In the genomic region with DNA sequence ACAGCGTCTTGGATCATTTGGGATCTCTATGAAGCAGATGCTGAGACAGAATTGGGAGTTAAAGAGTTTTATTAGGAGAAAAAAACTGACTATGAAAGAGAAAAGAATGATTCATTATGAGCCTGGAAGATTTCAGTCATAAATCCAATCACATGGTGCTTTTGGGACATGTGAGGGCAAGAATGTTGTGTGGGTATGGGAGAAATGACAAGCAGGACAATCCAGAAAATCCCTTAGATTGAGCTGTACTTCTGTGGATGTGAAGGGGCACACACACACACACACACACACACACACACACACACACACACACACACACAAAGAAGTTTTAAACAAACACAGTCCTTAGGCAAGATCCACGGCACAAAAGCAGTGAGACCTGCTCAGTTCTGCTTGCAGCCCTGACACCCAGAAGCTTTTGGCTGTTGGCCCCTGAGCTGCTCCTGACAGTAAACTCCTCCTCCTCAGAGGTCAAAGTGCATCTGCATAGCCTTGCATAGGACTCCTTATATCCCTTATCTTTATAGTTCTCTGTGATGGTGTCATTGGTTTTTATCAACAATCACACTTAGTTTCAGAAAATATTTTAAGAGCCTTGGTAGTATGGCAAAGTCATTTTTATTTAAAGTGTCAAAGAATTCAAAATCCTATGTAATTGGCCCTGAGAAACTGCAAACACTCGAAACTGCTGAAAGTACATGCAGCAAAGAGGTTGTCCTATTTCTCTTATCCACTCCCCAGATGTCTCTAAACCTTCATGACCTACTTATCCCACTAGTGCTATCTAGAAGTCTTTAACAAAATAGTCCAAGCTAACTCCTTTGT, we compare ENCODE assay signal across 22 mouse cellular contexts.
DNase-seq lines count a peak whose midpoint lies in the region; ATAC-seq and TF ChIP-seq lines count a peak whose summit lies in the region.
"Had no signal": no experiment of that assay in that cellular context is flagged by ENCODE, and none has a peak within 500 bp of the region (broad histone marks: within the 10 kb centered on the region; RNA-seq: fewer than 3 reads in every experiment).

No protein-coding gene starts in this region.

- WGBS in lung, embryonic 14.5 days = 23% methylated on average over 3 of the region's 3 CpGs
- WGBS in lung, postnatal 0 days = 31% methylated on average over 3 of the region's 3 CpGs
- 44% methylated on average over 3 of the region's 3 CpGs for WGBS in intestine, embryonic 16.5 days
- 73% methylated on average over 3 of the region's 3 CpGs for WGBS in forebrain, embryonic 10.5 days

- H3K36me3 ChIP-seq in lung, embryonic 14.5 days (ENCODE audit: insufficient read depth) = no peaks in the 10 kb centered on the region
- H3K36me3 ChIP-seq in lung, postnatal 0 days (ENCODE audit: insufficient read depth, low read length) = no peaks in the 10 kb centered on the region
- H3K36me3 ChIP-seq in intestine, embryonic 16.5 days (ENCODE audit: control insufficient read depth, insufficient read depth, low read length) = no peaks in the 10 kb centered on the region
- H3K36me3 ChIP-seq in forebrain, embryonic 10.5 days (replicated peaks) = no peaks in the 10 kb centered on the region
- H3K36me3 ChIP-seq: embryonic facial prominence, embryonic 10.5 days; forebrain, embryonic 15.5 days; heart, embryonic 10.5 days; hindbrain, embryonic 12.5 days had no signal

- no peaks in the 10 kb centered on the region for H3K9me3 ChIP-seq in lung, embryonic 14.5 days (ENCODE audit: low read depth, low read length)
- H3K9me3 ChIP-seq in lung, postnatal 0 days (ENCODE audit: low read length) = no peaks in the 10 kb centered on the region
- no peaks in the 10 kb centered on the region for H3K9me3 ChIP-seq in intestine, embryonic 16.5 days (ENCODE audit: control insufficient read depth, low read length)
- H3K9me3 ChIP-seq in forebrain, embryonic 10.5 days = no peaks in the 10 kb centered on the region
- H3K9me3 ChIP-seq: embryonic facial prominence, embryonic 10.5 days; forebrain, embryonic 15.5 days; heart, embryonic 10.5 days; hindbrain, embryonic 12.5 days had no signal

- H3K9ac ChIP-seq in lung, embryonic 14.5 days = no peak overlapping the region
- no peak overlapping the region for H3K9ac ChIP-seq in lung, postnatal 0 days (replicated peaks; ENCODE audit: low read depth)
- H3K9ac ChIP-seq in intestine, embryonic 16.5 days (ENCODE audit: low read depth, low read length) = no peak overlapping the region
- H3K9ac ChIP-seq: forebrain, embryonic 15.5 days; hindbrain, embryonic 12.5 days had no signal

- no peak overlapping the region for H3K27ac ChIP-seq in lung, embryonic 14.5 days (ENCODE audit: low read depth)
- H3K27ac ChIP-seq in lung, postnatal 0 days (ENCODE audit: low read length) = no peak overlapping the region
- H3K27ac ChIP-seq in intestine, embryonic 16.5 days (ENCODE audit: low read length) = no peak overlapping the region
- H3K27ac ChIP-seq in forebrain, embryonic 10.5 days = no peak overlapping the region
- H3K27ac ChIP-seq: embryonic facial prominence, embryonic 10.5 days; forebrain, embryonic 15.5 days; gastrocnemius, adult 2 months; heart, embryonic 10.5 days; hindbrain, embryonic 12.5 days had no signal

- H3K4me1 ChIP-seq in lung, embryonic 14.5 days (ENCODE audit: insufficient read depth) = no peaks in the 10 kb centered on the region
- H3K4me1 ChIP-seq in lung, postnatal 0 days (ENCODE audit: insufficient read depth, low read depth, low read length) = no peaks in the 10 kb centered on the region
- H3K4me1 ChIP-seq in intestine, embryonic 16.5 days (ENCODE audit: control insufficient read depth, insufficient read depth, low read length) = no peaks in the 10 kb centered on the region
- H3K4me1 ChIP-seq in forebrain, embryonic 10.5 days = no peaks in the 10 kb centered on the region
- H3K4me1 ChIP-seq: embryonic facial prominence, embryonic 10.5 days; forebrain, embryonic 15.5 days; hindbrain, embryonic 12.5 days had no signal

- TF ChIP-seq CTCF in lung, embryonic 14.5 days (IDR thresholded peaks at IDR 0.05; ENCODE audit: low read depth) = no peak
- no peak for TF ChIP-seq CTCF in lung, postnatal 0 days (IDR thresholded peaks at IDR 0.05)

- no peaks in the 10 kb centered on the region for H3K27me3 ChIP-seq in lung, embryonic 14.5 days (ENCODE audit: insufficient read depth, low read length)
- H3K27me3 ChIP-seq in lung, postnatal 0 days (replicated peaks; ENCODE audit: insufficient read depth, low read length) = no peaks in the 10 kb centered on the region
- H3K27me3 ChIP-seq in intestine, embryonic 16.5 days (replicated peaks; ENCODE audit: control insufficient read depth, insufficient read depth, low read length) = no peaks in the 10 kb centered on the region
- H3K27me3 ChIP-seq in forebrain, embryonic 10.5 days (ENCODE audit: poor library complexity, severe bottlenecking) = no peaks in the 10 kb centered on the region
- H3K27me3 ChIP-seq: forebrain, embryonic 15.5 days; hindbrain, embryonic 12.5 days had no signal

- no peak overlapping the region for H3K4me2 ChIP-seq in lung, embryonic 14.5 days
- H3K4me2 ChIP-seq in lung, postnatal 0 days (replicated peaks; ENCODE audit: low read depth, low read length) = no peak overlapping the region
- H3K4me2 ChIP-seq in intestine, embryonic 16.5 days (ENCODE audit: low read depth, low read length) = no peak overlapping the region
- H3K4me2 ChIP-seq: forebrain, embryonic 15.5 days; hindbrain, embryonic 12.5 days had no signal

- TF ChIP-seq EP300 in lung, postnatal 0 days (IDR thresholded peaks at IDR 0.05) = no peak

- ATAC-seq in lung, embryonic 14.5 days (ENCODE audit: insufficient read depth) = peak; percentile 59; the same call in 1 of the 2 replicates
- ATAC-seq in lung, postnatal 0 days = no peak
- ATAC-seq in intestine, embryonic 16.5 days = peak; percentile 99
- ATAC-seq: forebrain, embryonic 15.5 days; hindbrain, embryonic 16.5 days had no signal

- intact Hi-C loops in left cerebral cortex, postnatal 25 days (cut with DNase I) = no loop called here

- DNase-seq in lung, embryonic 14.5 days = peak; percentile 48
- DNase-seq in lung, postnatal 0 days (ENCODE audit: low spot score) = no peak
- DNase-seq in embryo, embryonic 11 days = peak; percentile 13
- peak; percentile 5 for DNase-seq in embryo, embryonic 9.5 days (ENCODE audit: extremely low spot score)
- DNase-seq in forebrain, embryonic 10.5 days (ENCODE audit: extremely low spot score, low spot score) = no peak
- no peak for DNase-seq in left cerebral cortex, postnatal 25 days (ENCODE audit: low spot score in 2 of 2)
- no peak for DNase-seq in thymus, postnatal 36 days
- DNase-seq: adrenal gland, adult 2 months; adrenal gland, postnatal 25 days; cerebellum, adult 2 months; cerebellum, postnatal 10 days; gastrocnemius, adult 2 months; gastrocnemius, postnatal 36 days; heart, adult 11 months; heart, postnatal 4 days had no signal

- no peak overlapping the region for H3K4me3 ChIP-seq in lung, embryonic 14.5 days (ENCODE audit: low read depth, low read length)
- no peak overlapping the region for H3K4me3 ChIP-seq in lung, postnatal 0 days (ENCODE audit: low read depth, low read length)
- no peak overlapping the region for H3K4me3 ChIP-seq in intestine, embryonic 16.5 days (ENCODE audit: low read length)
- H3K4me3 ChIP-seq in forebrain, embryonic 10.5 days = no peak overlapping the region
- H3K4me3 ChIP-seq: embryonic facial prominence, embryonic 10.5 days; erythroblast, embryonic 14.5 days; forebrain, embryonic 15.5 days; gastrocnemius, adult 2 months; heart, embryonic 10.5 days; hindbrain, embryonic 12.5 days had no signal

Comparison
In these comparisons a context has a peak if more than half of its experiments do, and no peak if none do; other contexts are left out.
1. DNase-seq: peak in lung, embryonic 14.5 days (single experiment), embryo, embryonic 11 days (single experiment) and embryo, embryonic 9.5 days (single experiment); none in lung, postnatal 0 days (single experiment), forebrain, embryonic 10.5 days (single experiment), left cerebral cortex, postnatal 25 days (0 of 2) and thymus, postnatal 36 days (0 of 2).